Mouse (Mus musculus) spleen, adult 12 weeks (tissue): ENCODE data around the gene Myo15.
"Not testable (repeated sequence)": the region's sequence is repeated elsewhere in the genome, so short reads cannot be mapped to it uniquely, and the experiment has no call there.

Source experiments
- DNase-seq: peaks from one replicate; pipeline ENCODE4 v3.0.0; 2022; ENCODE audit warnings: low spot score

Myo15 gene

GRCm38 (mm10) chr11:60548112-60548511 is 79.0 kb downstream of the Myo15 start:
- no peak for DNase-seq

GRCm38 (mm10) chr11:60553091-60553490 is 84.0 kb downstream of the Myo15 start:
- DNase-seq = no peak

- DNase-seq = no peak
Measured at GRCm38 (mm10) chr11:60557675-60558074, 88.5 kb downstream of the Myo15 start.

- DNase-seq = peak; percentile 41
Measured at GRCm38 (mm10) chr11:60559342-60559741, 90.2 kb downstream of the Myo15 start.

- DNase-seq = not testable (repeated sequence)
Measured at GRCm38 (mm10) chr11:60574006-60574405, 104.9 kb downstream of the Myo15 start.
